Mouse (Mus musculus) cerebellum, postnatal 10 days (tissue): Measurements from ENCODE around the gene 4930449I24Rik.
"Not testable (repeated sequence)": the region's sequence is repeated elsewhere in the genome, so short reads cannot be mapped to it uniquely, and the experiment has no call there.

Experiments used
- DNase-seq, 2 experiments: peaks; one replicate each; pipeline ENCODE4 v3.0.0; 2021; ENCODE audit warnings: mixed read lengths in 2 of 2

4930449I24Rik gene

GRCm38 (mm10) chr5:146502099-146502498, at the start of gene 4930449I24Rik:
4930449I24Rik (plus strand) TSS chr5:146502399.
- DNase-seq = not testable (repeated sequence)

GRCm38 (mm10) chr5:146453556-146453955, 48.6 kb upstream of the 4930449I24Rik start:
- DNase-seq = no peak

DNA sequence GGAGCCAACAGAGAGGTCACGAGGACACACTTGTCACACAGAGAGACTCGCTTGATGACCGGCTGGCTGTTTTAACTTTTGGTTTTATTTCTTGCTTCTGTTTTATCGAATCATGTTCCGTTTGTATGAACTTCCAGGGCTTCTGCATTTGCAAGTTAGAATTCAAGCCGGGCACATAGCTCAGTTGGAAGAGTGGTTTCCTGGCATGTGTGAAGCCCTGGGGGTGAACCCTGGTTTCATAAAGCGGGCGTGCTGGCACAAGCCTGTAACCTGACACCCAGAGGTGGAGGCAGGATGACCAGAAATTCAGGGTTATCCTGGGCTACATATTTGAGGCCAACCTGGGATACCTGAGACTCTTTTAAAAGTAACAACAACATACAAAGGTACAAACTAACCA, 40.6 kb upstream of the 4930449I24Rik start:
- no peak for DNase-seq

GRCm38 (mm10) chr5:146466663-146467062, 35.5 kb upstream of the 4930449I24Rik start:
- no peak for DNase-seq

- DNase-seq = peak; percentile 76 to 82
Measured at GRCm38 (mm10) chr5:146468311-146468710, 33.9 kb upstream of the 4930449I24Rik start.

GRCm38 (mm10) chr5:146470821-146471220, 31.4 kb upstream of the 4930449I24Rik start:
- DNase-seq = peak; percentile 57 to 65

DNA sequence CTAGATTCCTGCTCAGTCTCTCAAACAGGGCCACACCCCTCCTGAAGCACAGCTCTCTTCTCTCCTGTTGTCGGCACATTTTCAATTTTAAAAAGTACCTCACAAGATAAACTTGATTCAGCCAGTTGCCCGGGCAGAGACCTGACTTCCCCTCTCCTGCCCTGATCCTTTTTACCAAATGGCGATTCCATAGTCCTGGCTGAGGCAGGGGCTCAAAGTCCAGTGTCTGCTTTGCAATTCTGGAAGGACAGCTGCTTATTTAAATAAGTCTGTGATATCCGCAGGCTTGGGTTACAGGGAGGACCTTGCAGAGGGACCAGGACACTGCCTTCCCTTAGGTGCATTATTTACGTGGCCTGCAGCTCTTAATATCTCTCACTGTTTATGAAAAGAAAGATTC, 30.9 kb upstream of the 4930449I24Rik start:
- DNase-seq = no peak

- no peak for DNase-seq
Measured at GRCm38 (mm10) chr5:146471821-146472220, 30.4 kb upstream of the 4930449I24Rik start.

DNA sequence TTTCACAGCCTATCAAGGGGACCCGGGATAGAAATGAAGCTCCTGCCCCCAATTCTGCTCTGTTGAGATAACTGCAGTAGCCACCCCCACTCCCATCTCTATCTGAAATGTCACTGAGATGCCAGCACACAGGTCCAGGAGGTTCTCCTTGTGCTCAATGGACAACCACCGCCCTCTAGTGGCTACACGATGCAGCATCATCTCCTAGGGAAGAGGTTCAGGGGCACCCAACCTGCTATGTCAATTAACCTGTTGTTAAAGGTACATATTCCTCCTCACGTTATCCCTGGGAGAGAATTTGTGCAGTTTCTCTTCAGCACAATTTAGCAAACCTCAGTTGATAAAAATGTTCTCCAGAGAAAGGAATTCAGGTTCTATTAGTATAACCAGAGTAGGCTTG, 22.6 kb upstream of the 4930449I24Rik start:
- peak; percentile 72 to 75 for DNase-seq

DNA sequence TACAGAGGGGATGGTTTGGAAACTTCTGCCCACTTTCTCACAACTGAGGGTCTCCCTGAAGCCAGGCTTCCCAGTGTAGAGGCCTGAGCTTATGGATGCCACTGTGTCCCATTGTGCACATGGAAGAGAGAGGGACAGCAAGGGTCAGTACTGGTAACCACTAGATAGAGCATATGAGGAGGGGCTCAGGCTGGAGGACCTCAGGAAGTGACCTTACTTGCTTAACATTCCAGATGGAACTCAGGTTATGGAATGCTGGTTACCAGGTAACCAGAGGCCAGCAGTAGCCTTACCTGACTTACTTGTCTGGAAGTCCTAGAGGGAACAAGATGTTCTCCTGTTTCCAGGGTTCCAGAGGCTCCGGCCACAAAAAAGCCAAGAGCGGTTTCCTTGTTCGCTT, 20.5 kb upstream of the 4930449I24Rik start, which contains the start of gene Gm6408:
Gm6408 (plus strand) TSS at position 301 of the 400 bp plus-strand sequence.
- not testable (repeated sequence) for DNase-seq

DNA sequence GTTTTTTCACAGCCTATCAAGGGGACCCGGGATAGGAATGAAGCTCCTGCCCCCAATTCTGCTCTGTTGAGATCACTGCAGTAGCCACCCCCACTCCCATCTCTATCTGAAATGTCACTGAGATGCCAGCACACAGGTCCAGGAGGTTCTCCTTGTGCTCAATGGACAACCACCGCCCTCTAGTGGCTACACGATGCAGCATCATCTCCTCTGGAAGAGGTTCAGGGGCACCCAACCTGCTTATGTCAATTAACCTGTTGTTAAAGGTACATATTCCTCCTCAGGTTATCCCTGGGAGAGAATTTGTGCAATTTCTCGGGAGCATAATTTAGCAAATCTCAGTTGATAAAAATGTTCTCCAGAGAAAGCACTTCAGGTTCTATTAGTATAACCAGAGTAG, 13.2 kb upstream of the 4930449I24Rik start:
- peak; percentile 69 to 70 for DNase-seq

DNA sequence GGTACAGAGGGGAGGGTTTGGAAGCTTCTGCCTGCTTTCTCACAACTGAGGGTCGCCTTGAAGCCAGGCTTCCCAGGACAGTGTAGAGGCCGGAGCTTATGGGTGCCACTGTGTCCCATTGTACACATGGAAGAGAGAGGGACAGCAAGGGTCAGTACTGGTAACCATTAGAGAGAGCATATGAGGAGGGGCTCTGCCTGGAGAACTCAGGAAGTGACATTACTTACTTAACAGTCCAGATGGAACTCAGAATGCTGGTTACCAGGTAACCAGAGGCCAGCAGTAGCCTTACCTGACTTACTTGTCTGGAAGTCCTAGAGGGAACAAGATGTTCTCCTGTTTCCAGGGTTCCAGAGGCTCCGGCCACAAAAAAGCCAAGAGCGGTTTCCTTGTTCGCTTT, 11.1 kb upstream of the 4930449I24Rik start, which contains the start of gene Gm6370:
Gm6370 (plus strand) TSS at position 301 of the 400 bp plus-strand sequence.
- not testable (repeated sequence) for DNase-seq

- DNase-seq = not testable (repeated sequence)
Measured at GRCm38 (mm10) chr5:146513823-146514222, 11.6 kb downstream of the 4930449I24Rik start, which contains the start of gene Gm3402. Gm3402 (plus strand) TSS chr5:146514123.

- DNase-seq = not testable (repeated sequence)
Measured at GRCm38 (mm10) chr5:146525501-146525900, 23.3 kb downstream of the 4930449I24Rik start, which contains the start of gene Gm3404. Gm3404 (plus strand) TSS chr5:146525801.

GRCm38 (mm10) chr5:146537347-146537746, 35.1 kb downstream of the 4930449I24Rik start, which contains the start of gene Gm3409:
Gm3409 (plus strand) TSS chr5:146537647.
- DNase-seq = not testable (repeated sequence)
